In genomic region chr13:113663151-113663779, GRCm38 (mm10) we compare ENCODE assay signal across 8 mouse cellular contexts. TPM values are rescaled to one million over a fixed set of nuclear protein-coding genes. Genes with fewer than 3 reads are reported as not detected.
A peak's percentile ranks its signal among the peaks of the same experiment; 100 is the strongest.
DNase-seq lines count a peak whose midpoint lies in the region; ATAC-seq and TF ChIP-seq lines count a peak whose summit lies in the region.

TSS of gene Hspb3 (minus strand) at chr13:113663676.

- 66% methylated on average over 28 of the region's 28 CpGs for WGBS in forebrain, embryonic 10.5 days
- WGBS in heart, embryonic 16.5 days = 30% methylated on average over 28 of the region's 28 CpGs
- 69% methylated on average over 28 of the region's 28 CpGs for WGBS in kidney, embryonic 14.5 days

- H3K27me3 ChIP-seq in forebrain, embryonic 10.5 days (ENCODE audit: poor library complexity, severe bottlenecking) = no peaks in the 10 kb centered on the region
- no peaks in the 10 kb centered on the region for H3K27me3 ChIP-seq in heart, embryonic 16.5 days (ENCODE audit: control insufficient read depth, insufficient read depth, low read length)
- H3K27me3 ChIP-seq in kidney, embryonic 14.5 days (ENCODE audit: control insufficient read depth, insufficient read depth, low read length) = no peaks in the 10 kb centered on the region

- H3K36me3 ChIP-seq in ES-E14 (ENCODE audit: control insufficient read depth, insufficient read depth, low read length, poor library complexity, severe bottlenecking) = no peaks in the 10 kb centered on the region
- H3K36me3 ChIP-seq in forebrain, embryonic 10.5 days (replicated peaks) = no peaks in the 10 kb centered on the region
- H3K36me3 ChIP-seq in heart, embryonic 16.5 days (ENCODE audit: control insufficient read depth, insufficient read depth) = no peaks in the 10 kb centered on the region
- H3K36me3 ChIP-seq in kidney, embryonic 14.5 days (ENCODE audit: control insufficient read depth, insufficient read depth, low read length) = no peaks in the 10 kb centered on the region

- H3K9me3 ChIP-seq in ES-E14 (ENCODE audit: control insufficient read depth, insufficient read depth, low read depth, low read length) = no peaks in the 10 kb centered on the region
- H3K9me3 ChIP-seq in forebrain, embryonic 10.5 days = no peaks in the 10 kb centered on the region
- no peaks in the 10 kb centered on the region for H3K9me3 ChIP-seq in heart, embryonic 16.5 days (replicated peaks; ENCODE audit: control insufficient read depth, low read length)
- H3K9me3 ChIP-seq in kidney, embryonic 14.5 days (ENCODE audit: control insufficient read depth, low read length) = no peaks in the 10 kb centered on the region

- in situ Hi-C loops in ES-E14 (cut with MboI; ENCODE audit: low sequenced_read_pairs in 2 of 2, unreplicated experiment in 2 of 2) = no loop called here

- H3K4me3 ChIP-seq in ES-E14 (ENCODE audit: insufficient read depth in 1 of 2, low read depth in 1 of 2, low read length in 2 of 2, poor library complexity in 1 of 2, severe bottlenecking in 1 of 2) = peak within 1 kb of the TSS; percentile 23 to 40
- no peak within 1 kb of the TSS for H3K4me3 ChIP-seq in forebrain, embryonic 10.5 days
- peak within 1 kb of the TSS; percentile 58 for H3K4me3 ChIP-seq in heart, embryonic 16.5 days (ENCODE audit: low read length)
- no peak within 1 kb of the TSS for H3K4me3 ChIP-seq in kidney, embryonic 14.5 days (ENCODE audit: low read length)

- H3K27ac ChIP-seq in ES-E14 (ENCODE audit: insufficient read depth, low read depth, low read length, poor library complexity, severe bottlenecking) = no peak within 1 kb of the TSS
- H3K27ac ChIP-seq in forebrain, embryonic 10.5 days = peak within 1 kb of the TSS; percentile 58
- peak within 1 kb of the TSS; percentile 94 for H3K27ac ChIP-seq in heart, embryonic 16.5 days (ENCODE audit: low read length)
- no peak within 1 kb of the TSS for H3K27ac ChIP-seq in kidney, embryonic 14.5 days (ENCODE audit: low read depth, low read length)

- peak within 1 kb of the TSS; percentile 30; the same call in 1 of the 2 replicates for H3K9ac ChIP-seq in ES-E14 (ENCODE audit: insufficient read depth, low read depth, low read length, poor library complexity, severe bottlenecking)
- peak within 1 kb of the TSS; percentile 74 for H3K9ac ChIP-seq in heart, embryonic 16.5 days (ENCODE audit: low read length)
- no peak within 1 kb of the TSS for H3K9ac ChIP-seq in kidney, embryonic 14.5 days (ENCODE audit: low read depth, low read length)

- H3K4me2 ChIP-seq in heart, embryonic 16.5 days (ENCODE audit: low read depth, low read length) = peak within 1 kb of the TSS; percentile 80
- H3K4me2 ChIP-seq in kidney, embryonic 14.5 days (replicated peaks; ENCODE audit: low read depth, low read length) = no peak within 1 kb of the TSS

- DNase-seq in ES-E14 (ENCODE audit: low read depth, low spot score) (no peak), liver (no peak)
- DNase-seq in adrenal gland, postnatal 36 days = peak; percentile 54 to 59
- DNase-seq in forebrain, embryonic 10.5 days (ENCODE audit: extremely low spot score, low spot score) = peak; percentile 20
- DNase-seq in mesoderm, embryonic 11.5 days (ENCODE audit: low read depth, low spot score) = peak; percentile 19
- DNase-seq in thymus, postnatal 4 days = no peak

- peak; percentile 86 for ATAC-seq in heart, embryonic 16.5 days (replicated peaks; ENCODE audit: extremely low read depth, insufficient read depth, low FRiP score)
- no peak for ATAC-seq in kidney, embryonic 14.5 days (ENCODE audit: low FRiP score, low TSS enrichment)

- H3K4me1 ChIP-seq in ES-E14 (ENCODE audit: control insufficient read depth in 2 of 2, insufficient read depth in 2 of 2, low read length in 2 of 2, poor library complexity in 1 of 2) = no peaks in the 10 kb centered on the region
- H3K4me1 ChIP-seq in forebrain, embryonic 10.5 days = peaks cover 12% of the 10 kb centered on the region
- peaks cover 9% of the 10 kb centered on the region for H3K4me1 ChIP-seq in heart, embryonic 16.5 days (ENCODE audit: control insufficient read depth, insufficient read depth, low read length)
- no peaks in the 10 kb centered on the region for H3K4me1 ChIP-seq in kidney, embryonic 14.5 days (ENCODE audit: control insufficient read depth, insufficient read depth, low read length)

TF ChIP-seq in ES-E14, 5 proteins besides CTCF, POLR2A, EP300 and RAD21:
- TF ChIP-seq MAFK (IDR thresholded peaks at IDR 0.05; ENCODE audit: insufficient read depth, low read depth, low read length) (no peak), ZNF384 (IDR thresholded peaks at IDR 0.05; ENCODE audit: low read depth, low read length) (no peak), HCFC1 (IDR thresholded peaks at IDR 0.05; ENCODE audit: borderline replicate concordance, insufficient read depth, low read length) (no peak), CHD2 (IDR thresholded peaks at IDR 0.05; ENCODE audit: low read depth, low read length) (no peak), ZC3H11A (IDR thresholded peaks at IDR 0.05; ENCODE audit: borderline replicate concordance, low read depth, low read length) (no peak)

RNA-seq across cellular contexts. Expression of gene Hspb3, which starts in this region (rescaled TPM):
- 0.32 TPM in 1 of 2 replicates, not detected in the other for total RNA-seq in ES-E14 (2012; rRNA removed)
- total RNA-seq in adrenal gland, postnatal 36 days (2021) = not detected
- polyA plus RNA-seq in forebrain, embryonic 10.5 days (2016; fragmentation: Nextera tagmentation; extraction: Ambion mirVana) = not detected in 2 replicates
- 44.6 and 49.1 TPM in 2 replicates for polyA plus RNA-seq in heart, embryonic 16.5 days (2015; fragmentation: Nextera tagmentation; extraction: Ambion mirVana)
- polyA plus RNA-seq in kidney, embryonic 14.5 days (2014; fragmentation: Nextera tagmentation; extraction: Ambion mirVana) = not detected in 2 replicates

Comparison
In these comparisons a context has a peak if more than half of its experiments do, and no peak if none do; other contexts are left out.
1. RNA of gene Hspb3 (polyA plus RNA-seq): 44.6 to 49.1 TPM in heart, embryonic 16.5 days; not detected in forebrain, embryonic 10.5 days and not detected in kidney, embryonic 14.5 days; every median in the first group is over 10 times any median in the second.
2. Peak in DNase-seq in adrenal gland, postnatal 36 days; RNA of the gene not detected or under 1 TPM.
3. Peak in DNase-seq and H3K27ac ChIP-seq in forebrain, embryonic 10.5 days; RNA of the gene not detected or under 1 TPM.
4. H3K4me3 ChIP-seq: peak in ES-E14 (2 of 2) and heart, embryonic 16.5 days (single experiment); none in forebrain, embryonic 10.5 days (single experiment) and kidney, embryonic 14.5 days (single experiment).